Mouse (Mus musculus): ENCODE measurements around the gene Slc35b1. TPM values are rescaled to one million over a fixed set of nuclear protein-coding genes. Genes with fewer than 3 reads are reported as not detected.
A peak's percentile ranks its signal among the peaks of the same experiment; 100 is the strongest.

The Slc35b1 gene
- polyA plus RNA-seq (2015; fragmentation: Nextera tagmentation; extraction: Ambion mirVana) = 143 TPM in 2 replicates

- H3K27me3 ChIP-seq (replicated peaks) = no peaks in the 10 kb centered on the region
- WGBS = under 1% methylated on average over 42 of the region's 42 CpGs
- no peaks in the 10 kb centered on the region for H3K9me3 ChIP-seq
- H3K4me1 ChIP-seq = peaks cover 19% of the 10 kb centered on the region
- H3K4me2 ChIP-seq = peak within 1 kb of the TSS; percentile 57
- H3K27ac ChIP-seq = peak within 1 kb of the TSS; percentile 89
- H3K4me3 ChIP-seq = peak within 1 kb of the TSS; percentile 79
- H3K36me3 ChIP-seq (replicated peaks) = peaks cover 25% of the 10 kb centered on the region; the same call in 1 of the 2 replicates
- H3K9ac ChIP-seq = peak within 1 kb of the TSS; percentile 77
- peak; percentile 96 for ATAC-seq (replicated peaks)
Measured at GRCm38 (mm10) chr11:95384319-95384972, at the start of gene Slc35b1. Gene Slc35b1, plus strand, starts transcription at chr11:95384692.

- H3K4me1 ChIP-seq = peaks cover 16% of the 10 kb centered on the region
- no peaks in the 10 kb centered on the region for H3K36me3 ChIP-seq (replicated peaks)
- under 1% methylated on average over 19 of the region's 27 CpGs for WGBS
- no peaks in the 10 kb centered on the region for H3K9me3 ChIP-seq
- H3K4me3 ChIP-seq = peak within 1 kb of the TSS; percentile 88
- H3K9ac ChIP-seq = peak within 1 kb of the TSS; percentile 49
- H3K27ac ChIP-seq = no peak within 1 kb of the TSS
- peak; percentile 99 for ATAC-seq (replicated peaks)
- H3K4me2 ChIP-seq = peak within 1 kb of the TSS; percentile 94
- peaks cover 10% of the 10 kb centered on the region; the same call in 1 of the 2 replicates for H3K27me3 ChIP-seq (replicated peaks)
Measured at GRCm38 (mm10) chr11:95336568-95337128, 47.8 kb upstream of the Slc35b1 start, which contains the start of gene Fam117a. Gene Fam117a, plus strand, starts transcription at chr11:95337018.

DNA sequence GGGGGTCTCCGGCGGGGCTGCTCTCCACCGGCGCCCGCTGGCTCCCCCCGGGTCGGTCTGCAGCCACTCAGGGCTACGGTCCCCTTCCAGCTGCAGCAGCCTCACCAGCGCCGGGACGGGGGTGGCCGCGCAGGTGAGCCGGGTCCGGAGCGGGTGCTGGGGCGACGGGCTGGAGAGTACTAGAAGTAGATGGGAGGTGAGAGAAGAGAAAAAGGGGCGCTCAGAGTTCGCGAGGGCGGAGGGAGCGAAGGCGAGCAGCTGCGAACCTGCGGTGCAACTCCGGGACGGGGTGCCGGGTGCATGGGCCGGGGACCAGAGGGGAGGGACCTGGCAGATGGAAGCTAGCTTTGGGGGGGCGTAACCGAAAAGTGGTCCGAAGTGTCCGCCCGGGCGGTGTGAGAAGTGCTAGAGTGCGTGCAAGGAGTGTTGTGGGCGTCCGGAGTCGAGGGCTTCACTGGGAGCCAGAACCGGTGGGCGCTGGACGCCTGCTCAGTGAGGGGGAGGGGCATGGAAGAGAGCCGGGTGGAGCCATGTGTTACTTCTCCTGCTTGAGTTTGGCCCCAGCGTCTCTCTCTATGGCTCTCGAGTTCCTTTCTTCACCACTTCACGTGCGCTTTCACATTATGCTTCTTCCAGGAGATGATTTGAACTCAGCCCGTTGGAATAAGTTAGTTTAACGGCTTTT lies 47.2 kb upstream of the Slc35b1 start:
- peak overlapping the region; percentile 94 for H3K4me2 ChIP-seq
- ATAC-seq (replicated peaks) = peak; percentile 74
- no peak overlapping the region for H3K27ac ChIP-seq
- H3K4me3 ChIP-seq = peak overlapping the region; percentile 88
- 1% methylated on average over 50 of the region's 50 CpGs for WGBS
- H3K4me1 ChIP-seq = peaks cover 16% of the 10 kb centered on the region
- H3K9me3 ChIP-seq = no peaks in the 10 kb centered on the region
- H3K36me3 ChIP-seq (replicated peaks) = no peaks in the 10 kb centered on the region
- H3K27me3 ChIP-seq (replicated peaks) = peaks cover 10% of the 10 kb centered on the region; the same call in 1 of the 2 replicates
- H3K9ac ChIP-seq = peak overlapping the region; percentile 49

- ATAC-seq (replicated peaks) = no peak
- WGBS = 39% methylated on average over 9 of the region's 9 CpGs
Measured at GRCm38 (mm10) chr11:95337846-95338342, 46.6 kb upstream of the Slc35b1 start.

GRCm38 (mm10) chr11:95339471-95340021 lies 44.9 kb upstream of the Slc35b1 start:
- no peak overlapping the region for H3K4me3 ChIP-seq
- H3K27me3 ChIP-seq (replicated peaks) = peaks cover 10% of the 10 kb centered on the region; the same call in 1 of the 2 replicates
- H3K27ac ChIP-seq = no peak overlapping the region
- no peaks in the 10 kb centered on the region for H3K9me3 ChIP-seq
- peak overlapping the region; percentile 12; the same call in 1 of the 2 replicates for H3K4me2 ChIP-seq
- H3K9ac ChIP-seq = no peak overlapping the region
- WGBS = 21% methylated on average over 14 of the region's 14 CpGs
- no peaks in the 10 kb centered on the region for H3K36me3 ChIP-seq (replicated peaks)
- H3K4me1 ChIP-seq = peaks cover 16% of the 10 kb centered on the region
- no peak for ATAC-seq (replicated peaks)

More at GRCm38 (mm10) chr11:95337846-95338342, 46.6 kb upstream of the Slc35b1 start:
- Histone ChIP-seq H3K27me3 (replicated peaks) (peaks cover 10% of the 10 kb centered on the region; the same call in 1 of the 2 replicates), H3K4me1 (peaks cover 16% of the 10 kb centered on the region), H3K4me2 (peak overlapping the region; percentile 94), H3K36me3 (replicated peaks) (no peaks in the 10 kb centered on the region), H3K4me3 (peak overlapping the region; percentile 88), H3K9ac (no peak overlapping the region), H3K27ac (no peak overlapping the region), H3K9me3 (no peaks in the 10 kb centered on the region)

GRCm38 (mm10) chr11:95340259-95340658 lies 44.2 kb upstream of the Slc35b1 start:
- peaks cover 16% of the 10 kb centered on the region for H3K4me1 ChIP-seq
- no peak overlapping the region for H3K4me2 ChIP-seq
- no peak overlapping the region for H3K9ac ChIP-seq
- H3K27ac ChIP-seq = no peak overlapping the region
- H3K36me3 ChIP-seq (replicated peaks) = no peaks in the 10 kb centered on the region
- H3K9me3 ChIP-seq = no peaks in the 10 kb centered on the region
- WGBS = 71% methylated on average over 1 of the region's 1 CpGs
- peaks cover 10% of the 10 kb centered on the region; the same call in 1 of the 2 replicates for H3K27me3 ChIP-seq (replicated peaks)
- no peak overlapping the region for H3K4me3 ChIP-seq
- no peak for ATAC-seq (replicated peaks)

DNA sequence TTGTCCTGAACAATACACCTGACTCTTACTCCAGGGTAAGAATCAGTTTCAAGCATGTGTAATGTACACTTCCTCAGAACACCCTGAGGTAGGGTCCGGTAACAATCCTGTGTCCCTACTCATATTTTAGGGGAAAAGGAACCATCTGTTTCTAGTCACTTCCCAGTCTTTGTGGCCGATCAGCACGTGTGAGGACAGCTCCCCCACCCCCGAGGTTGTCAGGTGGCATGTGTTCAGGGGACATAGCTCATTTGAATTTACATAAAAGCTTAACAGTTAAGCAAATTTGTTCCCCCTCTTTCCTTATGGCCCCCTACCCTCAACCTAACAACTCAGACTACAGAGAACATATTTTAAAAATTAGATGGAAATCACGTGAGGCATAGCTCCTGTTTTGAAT lies 43.8 kb upstream of the Slc35b1 start:
- Histone ChIP-seq H3K4me3 (no peak overlapping the region), H3K4me2 (no peak overlapping the region), H3K4me1 (peaks cover 16% of the 10 kb centered on the region), H3K9me3 (no peaks in the 10 kb centered on the region), H3K27ac (no peak overlapping the region), H3K36me3 (replicated peaks) (no peaks in the 10 kb centered on the region), H3K9ac (no peak overlapping the region), H3K27me3 (replicated peaks) (peaks cover 10% of the 10 kb centered on the region; the same call in 1 of the 2 replicates)
- 44% methylated on average over 5 of the region's 5 CpGs for WGBS
- ATAC-seq (replicated peaks) = no peak

GRCm38 (mm10) chr11:95343180-95343579 lies 41.3 kb upstream of the Slc35b1 start:
- Histone ChIP-seq H3K4me1 (0 out of 2 replicates have a peak, but pooled peaks cover 6% of the 10 kb centered on the region), H3K4me2 (no peak overlapping the region), H3K27me3 (replicated peaks) (0 out of 2 replicates have a peak, but pooled peaks cover 4% of the 10 kb centered on the region), H3K9me3 (no peaks in the 10 kb centered on the region), H3K4me3 (no peak overlapping the region), H3K27ac (no peak overlapping the region), H3K9ac (no peak overlapping the region), H3K36me3 (replicated peaks) (no peaks in the 10 kb centered on the region)
- ATAC-seq (replicated peaks) = no peak
- 73% methylated on average over 4 of the region's 4 CpGs for WGBS

DNA sequence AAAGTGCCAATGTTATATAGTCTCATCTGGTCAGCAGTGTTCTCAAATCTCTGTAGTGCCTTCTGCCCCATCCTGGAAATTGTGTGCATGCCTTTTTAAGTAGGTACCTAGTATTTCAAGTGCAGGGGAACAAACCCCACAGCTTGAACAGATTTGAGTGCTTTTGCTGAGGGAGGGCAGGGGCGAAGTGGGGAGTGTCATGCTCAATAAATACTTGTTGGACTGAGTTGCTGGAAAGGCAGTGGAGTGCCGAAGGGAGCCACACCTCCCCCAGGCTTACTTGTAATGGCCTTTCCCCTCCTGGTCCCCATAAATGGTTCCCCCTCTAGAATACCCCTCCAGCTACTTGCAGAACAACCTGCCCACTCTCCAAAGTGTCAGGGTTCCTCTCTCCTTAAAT lies 40.3 kb upstream of the Slc35b1 start:
- H3K27me3 ChIP-seq (replicated peaks) = no peaks in the 10 kb centered on the region
- no peaks in the 10 kb centered on the region for H3K9me3 ChIP-seq
- H3K4me2 ChIP-seq = no peak overlapping the region
- H3K9ac ChIP-seq = no peak overlapping the region
- no peak for ATAC-seq (replicated peaks)
- 71% methylated on average over 2 of the region's 2 CpGs for WGBS
- H3K4me1 ChIP-seq = 0 out of 2 replicates have a peak, but pooled peaks cover 5% of the 10 kb centered on the region
- no peak overlapping the region for H3K27ac ChIP-seq
- no peaks in the 10 kb centered on the region for H3K36me3 ChIP-seq (replicated peaks)
- H3K4me3 ChIP-seq = no peak overlapping the region

- H3K36me3 ChIP-seq (replicated peaks) = no peaks in the 10 kb centered on the region
- 71% methylated on average over 6 of the region's 6 CpGs for WGBS
- no peak overlapping the region for H3K9ac ChIP-seq
- no peaks in the 10 kb centered on the region for H3K27me3 ChIP-seq (replicated peaks)
- H3K9me3 ChIP-seq = no peaks in the 10 kb centered on the region
- H3K4me2 ChIP-seq = no peak overlapping the region
- no peak overlapping the region for H3K27ac ChIP-seq
- no peak overlapping the region for H3K4me3 ChIP-seq
- no peak for ATAC-seq (replicated peaks)
- H3K4me1 ChIP-seq = no peaks in the 10 kb centered on the region
Measured at GRCm38 (mm10) chr11:95350289-95350688, 34.2 kb upstream of the Slc35b1 start.

DNA sequence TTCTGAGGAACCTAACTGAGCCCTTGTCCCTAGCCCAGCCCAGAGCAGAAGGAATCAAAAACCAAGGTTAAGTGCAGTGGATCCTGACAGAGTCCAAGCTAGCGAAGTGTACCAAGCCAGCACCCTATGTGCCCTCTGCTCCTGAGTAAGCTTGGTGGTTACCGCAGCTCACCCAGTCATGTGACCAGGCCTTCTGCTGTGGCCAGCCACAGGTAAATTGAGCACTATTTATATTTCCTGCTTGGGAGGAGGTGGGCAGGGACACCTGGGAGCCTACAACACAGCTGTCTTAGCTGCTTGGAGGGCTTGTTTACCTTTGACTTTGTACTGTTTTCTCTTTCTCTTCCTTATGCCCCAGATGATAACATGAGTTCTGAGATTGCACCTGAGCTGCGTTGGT lies 33.5 kb upstream of the Slc35b1 start:
- Histone ChIP-seq H3K27ac (no peak overlapping the region), H3K9ac (no peak overlapping the region), H3K27me3 (replicated peaks) (no peaks in the 10 kb centered on the region), H3K4me3 (no peak overlapping the region), H3K9me3 (no peaks in the 10 kb centered on the region), H3K36me3 (replicated peaks) (no peaks in the 10 kb centered on the region), H3K4me1 (no peaks in the 10 kb centered on the region), H3K4me2 (no peak overlapping the region)
- WGBS = 96% methylated on average over 3 of the region's 3 CpGs
- no peak for ATAC-seq (replicated peaks)

GRCm38 (mm10) chr11:95352686-95353085 lies 31.8 kb upstream of the Slc35b1 start:
- H3K27ac ChIP-seq = no peak overlapping the region
- H3K9me3 ChIP-seq = no peaks in the 10 kb centered on the region
- ATAC-seq (replicated peaks) = no peak
- H3K4me2 ChIP-seq = no peak overlapping the region
- 0 out of 2 replicates have a peak, but pooled peaks cover 3% of the 10 kb centered on the region for H3K4me1 ChIP-seq
- no peak overlapping the region for H3K9ac ChIP-seq
- H3K36me3 ChIP-seq (replicated peaks) = no peaks in the 10 kb centered on the region
- WGBS = 83% methylated on average over 2 of the region's 2 CpGs
- H3K27me3 ChIP-seq (replicated peaks) = no peaks in the 10 kb centered on the region
- H3K4me3 ChIP-seq = no peak overlapping the region
